Mouse (Mus musculus) MN1 (cell line): ENCODE results near the gene Zfp385b.
"Not testable (repeated sequence)": the region's sequence is repeated elsewhere in the genome, so short reads cannot be mapped to it uniquely, and the experiment has no call there.

ENCODE experiments used
- DNase-seq: peaks from one replicate; pipeline ENCODE4 v3.0.0-alpha.2; 2016; ENCODE audit warnings: low spot score

The Zfp385b gene

DNA sequence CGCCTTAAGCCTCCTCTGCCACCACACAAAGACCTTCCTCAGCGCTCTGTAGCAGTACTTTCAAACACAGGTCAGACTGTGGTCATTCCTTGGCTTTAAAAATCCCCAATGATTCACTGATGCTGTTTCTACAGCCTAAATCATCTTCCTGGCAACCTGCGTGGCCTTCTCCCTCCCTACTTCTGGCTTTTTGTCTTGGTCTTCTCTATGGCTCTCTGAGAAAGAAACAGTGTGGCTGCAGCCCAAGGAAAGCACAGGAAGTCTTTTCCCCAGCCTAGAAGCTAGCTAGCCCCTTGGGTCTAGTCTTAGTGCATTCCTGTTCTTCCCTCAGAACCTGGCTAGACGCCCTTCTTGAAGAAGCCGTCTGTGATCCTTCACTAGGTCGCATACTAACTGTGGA, 359.4 kb downstream of the Zfp385b start:
- no peak for DNase-seq

DNA sequence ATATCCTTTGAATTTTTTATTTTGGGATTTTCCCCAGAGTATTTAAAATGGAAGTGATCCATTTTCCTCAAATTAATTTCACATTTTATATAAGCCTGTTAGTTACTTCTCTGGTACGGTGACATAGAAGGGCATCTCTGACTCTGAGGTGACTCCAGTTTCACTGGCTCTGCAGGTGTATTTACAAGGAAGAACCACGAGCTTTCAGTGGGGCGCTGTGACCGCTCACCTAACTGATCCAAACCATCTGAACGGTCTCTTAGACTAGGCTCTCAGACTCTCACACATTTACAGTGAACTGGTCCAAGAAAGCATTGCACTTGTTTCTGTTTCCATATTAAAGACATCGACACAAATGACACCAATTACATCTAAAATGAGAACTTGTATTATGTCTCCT, 361.0 kb downstream of the Zfp385b start:
- DNase-seq, result no peak

DNA sequence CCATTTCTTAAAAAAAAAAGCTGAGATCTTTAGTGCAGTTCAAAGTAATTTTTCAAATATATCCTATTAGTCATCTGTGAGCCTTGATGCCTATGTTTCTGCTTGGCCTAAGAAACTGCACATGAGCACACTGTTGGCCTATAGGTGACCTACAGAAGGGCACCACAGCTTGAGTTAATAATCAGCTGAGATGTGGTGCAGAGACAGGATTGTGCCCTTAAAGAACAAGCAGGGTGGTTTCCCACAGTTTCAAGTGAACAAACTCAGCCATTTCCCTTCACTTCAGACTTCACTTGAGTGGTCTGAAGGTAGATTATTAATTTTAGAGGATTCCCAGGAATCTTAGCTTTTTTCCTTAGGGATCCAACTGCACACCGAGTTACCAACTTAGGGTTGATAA, 362.3 kb downstream of the Zfp385b start:
- DNase-seq, result no peak

DNA sequence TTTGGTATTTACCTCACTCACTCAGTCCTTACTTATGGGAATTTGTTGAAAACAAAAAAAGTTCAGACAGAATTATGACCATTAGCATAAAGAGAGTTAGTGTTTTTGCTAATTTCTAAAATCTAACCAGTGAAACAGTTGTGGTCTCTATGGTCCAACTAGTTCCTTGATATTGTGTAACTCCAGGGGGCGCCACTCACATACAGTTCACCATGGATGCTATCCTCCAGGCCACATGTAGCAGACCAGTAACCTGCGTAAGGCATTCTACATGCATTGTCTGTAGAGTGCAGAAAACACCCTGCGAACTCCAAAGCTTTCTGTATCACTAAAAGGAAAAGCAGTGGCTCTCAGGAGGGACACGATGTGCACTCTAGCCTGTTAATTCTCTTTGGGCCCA, 362.8 kb downstream of the Zfp385b start:
- DNase-seq, result no peak

DNA sequence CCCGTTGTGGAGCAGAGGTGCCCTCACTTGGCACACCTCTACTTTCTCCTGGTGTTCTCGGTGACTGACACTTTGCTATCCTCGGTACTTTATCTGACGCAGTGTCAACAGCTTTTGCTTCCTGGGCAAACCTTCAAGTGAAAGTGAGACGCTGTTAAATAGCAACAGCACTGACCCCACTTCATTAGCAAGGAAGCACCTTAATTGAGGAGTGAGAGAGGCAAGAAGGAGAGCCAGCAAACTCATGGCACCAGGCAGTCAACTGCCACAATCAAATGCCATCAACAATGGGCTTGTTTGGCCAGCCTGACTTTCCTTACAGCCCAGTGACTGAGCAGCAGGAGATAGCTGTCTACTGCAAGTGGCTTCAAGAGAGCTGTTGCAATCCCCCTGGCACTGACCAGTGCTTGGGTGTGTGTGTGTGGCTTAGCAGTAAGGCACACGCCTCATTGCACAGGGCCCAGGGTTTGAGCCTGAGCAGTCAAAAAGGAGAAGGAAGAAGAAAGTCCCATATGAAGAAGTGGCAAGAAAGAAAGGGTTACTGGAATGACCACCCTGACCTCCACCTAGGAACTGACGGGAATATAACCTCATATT, 365.0 kb downstream of the Zfp385b start:
- DNase-seq, result no peak

DNA sequence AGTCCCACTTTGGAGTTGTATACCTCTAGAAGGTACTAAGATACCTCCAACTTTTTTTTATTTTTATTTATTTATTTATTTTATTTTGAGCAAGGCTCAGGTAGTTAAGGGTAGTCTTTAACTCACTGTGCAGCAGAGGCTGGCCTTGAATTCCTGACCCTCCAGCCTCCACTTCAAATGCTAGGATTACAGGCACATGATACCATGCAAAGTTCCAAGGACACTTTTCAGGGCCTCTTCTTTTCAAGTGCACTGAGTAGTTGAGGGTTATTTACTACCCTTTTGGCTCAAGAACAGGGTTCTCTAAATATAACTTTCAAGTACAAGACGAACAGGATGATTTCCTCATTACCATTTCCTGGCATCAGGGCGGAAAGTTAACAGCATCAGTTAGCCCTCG, 365.7 kb downstream of the Zfp385b start:
- no peak for DNase-seq

DNA sequence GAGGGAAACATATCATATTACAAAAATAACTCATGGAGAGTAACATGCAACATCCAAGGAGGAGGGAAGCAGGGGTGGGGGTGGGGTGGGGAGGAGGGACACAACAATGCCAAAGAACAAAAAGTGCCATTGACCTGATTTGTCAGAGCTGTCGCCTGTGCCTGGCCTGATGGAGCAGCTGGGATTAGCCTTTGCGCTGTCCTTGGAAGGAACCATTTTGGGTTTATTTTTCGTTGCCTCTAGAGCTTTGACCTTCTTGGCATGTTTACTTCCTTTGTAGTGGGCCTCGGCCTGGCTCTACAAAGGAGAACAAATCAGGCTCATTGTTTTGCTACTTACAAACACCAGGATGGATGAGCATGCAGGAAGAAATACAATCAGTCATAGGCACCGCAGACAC, 369.4 kb downstream of the Zfp385b start:
- not testable (repeated sequence) for DNase-seq

DNA sequence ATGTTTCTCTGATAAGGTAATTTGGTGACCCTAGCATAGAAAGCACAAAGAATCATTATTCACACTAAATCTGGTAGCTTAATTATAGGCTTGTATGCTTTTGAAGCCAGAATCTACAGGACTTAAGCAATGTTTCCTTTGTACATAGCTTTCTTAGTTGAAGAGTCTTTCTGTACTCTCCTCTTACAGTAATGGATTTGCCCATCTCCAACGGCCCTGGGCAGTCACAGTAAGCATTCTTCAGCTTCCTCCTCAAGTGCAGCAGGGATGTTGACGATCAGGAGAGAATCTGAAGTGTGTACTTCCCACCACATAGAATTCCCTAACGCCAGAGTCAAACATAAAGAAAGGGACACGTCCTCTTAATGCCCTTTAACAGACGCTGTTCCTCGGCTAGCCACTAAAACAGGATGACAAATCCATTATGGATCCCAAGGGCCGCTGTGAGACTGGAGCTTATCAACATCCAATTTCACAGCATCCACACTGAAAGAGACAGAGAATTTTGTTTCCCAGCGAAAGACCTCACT, 370.4 kb downstream of the Zfp385b start:
- DNase-seq, result no peak

DNA sequence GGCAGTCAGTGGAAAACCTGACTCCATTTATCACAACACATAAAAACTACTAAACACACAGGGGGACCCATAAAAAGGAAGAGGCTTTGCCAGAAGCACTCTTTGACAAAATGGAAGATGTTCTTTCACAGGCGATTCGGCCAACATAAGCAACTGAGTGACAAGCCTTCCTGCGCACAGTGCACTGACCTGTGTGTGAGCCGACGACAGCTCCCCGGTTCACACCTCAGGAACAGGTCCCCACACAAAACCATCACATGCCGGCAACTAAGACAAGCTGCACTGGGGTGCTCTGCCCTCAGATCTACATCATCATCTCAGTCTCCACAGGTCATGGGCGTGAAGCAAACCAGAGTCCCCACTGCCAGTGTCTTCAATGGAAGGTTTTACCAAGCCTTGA, 375.2 kb downstream of the Zfp385b start:
- no peak for DNase-seq

DNA sequence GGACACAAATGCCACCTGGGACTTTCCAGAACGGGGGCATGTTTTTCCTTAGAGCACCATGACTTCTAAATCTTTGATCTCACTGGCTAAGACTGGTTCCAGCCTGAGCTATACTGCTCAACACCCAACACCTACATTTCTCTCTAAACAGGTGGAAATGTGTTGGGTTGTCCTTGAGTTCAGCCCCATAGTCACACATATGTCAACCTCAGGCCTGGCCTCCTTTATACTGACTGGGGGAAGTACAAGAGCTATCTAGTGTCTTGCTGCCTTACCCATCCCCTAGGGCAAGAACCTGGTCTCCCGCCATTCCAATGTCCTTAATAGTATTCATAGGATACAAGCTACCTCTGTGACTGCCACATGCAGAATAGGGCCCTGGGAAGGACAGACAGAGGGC, 378.8 kb downstream of the Zfp385b start:
- DNase-seq, result no peak

DNA sequence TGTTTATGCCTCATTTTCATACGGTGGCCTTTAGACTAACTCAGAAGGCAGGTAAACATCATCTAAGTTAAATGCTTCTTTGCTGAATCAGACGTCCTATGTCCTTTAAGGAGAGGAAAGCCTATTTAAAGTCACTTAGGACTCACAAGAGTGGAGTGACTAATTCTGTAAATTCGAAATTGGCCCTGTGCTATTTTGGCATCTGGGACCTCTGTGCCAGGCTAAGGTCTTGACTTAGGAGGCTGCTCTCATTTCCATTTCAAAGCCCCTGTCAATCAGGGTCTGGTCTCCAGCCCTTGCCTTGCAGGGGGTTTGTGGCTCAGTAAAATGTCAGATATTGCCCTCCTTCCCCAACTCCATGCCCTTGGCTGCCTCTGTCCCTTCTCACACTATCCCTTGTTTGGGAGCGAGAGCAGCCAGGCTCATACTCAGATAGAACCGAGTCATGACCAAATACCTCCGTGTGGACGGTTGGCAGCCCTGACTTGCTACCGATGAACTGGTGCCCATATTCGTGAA, 383.1 kb downstream of the Zfp385b start:
- no peak for DNase-seq

DNA sequence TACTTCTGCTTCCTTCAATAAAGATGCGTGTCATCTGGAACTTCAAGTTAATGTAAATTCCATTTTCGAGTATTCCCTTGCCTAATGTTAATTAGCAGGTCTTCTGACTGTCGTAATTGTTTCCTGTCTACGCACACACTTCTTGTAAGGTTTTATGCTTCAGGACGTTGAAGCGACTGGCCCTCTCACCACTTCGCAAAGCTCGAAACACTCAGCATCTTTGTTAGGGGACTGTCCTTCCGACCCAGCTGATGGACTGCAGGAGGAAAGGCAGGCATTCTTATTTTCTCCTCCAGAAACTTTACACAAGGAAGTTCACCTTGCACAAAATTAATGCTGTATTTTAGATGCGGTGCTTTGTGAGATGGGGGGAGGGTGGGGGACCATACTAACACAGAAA, 400.0 kb downstream of the Zfp385b start:
- no peak for DNase-seq

DNA sequence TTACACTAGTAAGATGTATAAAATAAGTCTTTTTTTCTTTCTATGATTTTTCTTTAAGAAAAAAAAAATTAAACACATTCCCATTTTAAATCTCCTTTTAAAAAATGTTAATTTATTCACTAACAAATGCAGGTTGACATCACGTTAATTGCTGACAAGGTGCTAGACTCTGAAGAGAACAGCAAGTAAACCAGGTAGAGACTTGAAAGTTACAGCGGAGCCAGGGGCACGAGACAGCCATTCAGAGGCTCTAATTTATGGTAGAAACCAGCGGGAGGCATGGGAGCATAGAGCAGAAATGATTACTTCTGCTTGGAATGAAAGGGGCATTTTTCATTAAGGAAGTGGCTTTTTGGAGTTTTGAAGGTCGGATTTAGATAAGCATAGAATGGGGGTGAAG, 401.4 kb downstream of the Zfp385b start:
- DNase-seq, result no peak

DNA sequence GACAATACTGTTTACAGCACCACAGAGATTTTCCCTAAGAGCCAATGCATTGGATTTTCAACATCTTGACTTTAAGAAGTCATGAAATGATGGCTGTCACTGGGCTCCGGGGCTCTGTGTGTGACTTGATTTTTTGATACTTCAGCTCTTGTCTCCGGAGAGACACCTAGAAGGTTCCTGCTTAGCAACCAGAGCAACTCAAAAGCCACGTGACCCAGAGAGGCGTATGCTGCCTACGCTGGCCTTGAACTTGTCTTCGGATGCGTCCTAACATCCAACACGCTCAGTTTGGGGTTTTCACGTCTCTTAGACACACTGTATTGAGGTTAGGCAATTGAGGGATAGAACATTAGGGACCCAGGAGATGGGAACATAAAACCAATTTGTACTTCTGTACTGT, 407.3 kb downstream of the Zfp385b start:
- DNase-seq, result no peak

DNA sequence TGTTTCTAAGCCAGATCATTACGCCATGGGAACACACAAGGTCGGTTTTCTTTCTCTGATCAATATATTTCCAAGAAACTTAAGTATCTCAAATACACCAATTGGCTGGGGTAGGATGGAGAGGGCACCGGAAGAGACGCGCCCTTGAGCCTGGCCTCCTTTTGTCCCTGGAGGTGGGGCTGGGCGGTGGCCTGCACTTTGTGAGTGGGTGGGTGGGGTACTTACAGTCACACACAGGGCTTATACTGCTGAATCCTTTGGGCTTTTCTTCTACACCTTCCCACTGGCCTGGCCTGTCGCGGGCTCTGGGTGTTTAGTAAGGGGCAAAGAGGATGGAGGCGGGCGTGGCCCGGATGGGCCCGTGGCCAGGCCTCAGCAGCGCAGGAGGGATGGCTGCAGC, 407.8 kb downstream of the Zfp385b start:
- DNase-seq, result no peak

DNA sequence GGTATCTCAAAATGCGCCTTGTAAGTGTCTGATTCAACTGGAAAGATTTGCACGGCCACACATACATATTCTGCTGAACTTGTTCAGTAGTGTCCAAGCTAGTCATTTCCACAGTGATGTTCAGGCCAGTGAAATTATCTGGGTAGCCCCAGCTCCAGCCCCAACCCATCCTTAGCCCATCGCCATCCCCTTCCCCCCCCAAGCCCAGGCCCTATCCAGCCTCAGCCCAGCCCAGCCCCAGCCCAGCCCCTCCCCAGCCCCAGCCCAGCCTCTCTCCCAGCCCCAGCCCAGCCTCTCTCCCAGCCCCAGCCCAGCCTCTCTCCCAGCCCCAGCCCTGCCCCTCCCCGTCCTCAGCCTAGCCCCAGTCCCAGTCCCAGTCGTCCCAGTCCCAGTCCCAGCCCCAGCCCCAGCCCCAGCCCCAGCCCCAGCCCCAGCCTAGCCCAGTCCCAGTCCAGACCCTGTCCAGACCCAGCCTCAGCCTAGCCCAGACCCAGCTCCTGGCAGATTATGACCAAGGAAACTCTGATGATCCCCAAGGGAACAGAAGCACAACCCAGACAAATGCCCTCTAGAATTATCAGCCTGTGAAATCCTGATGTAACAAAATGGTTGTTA, 409.8 kb downstream of the Zfp385b start:
- DNase-seq, result no peak

DNA sequence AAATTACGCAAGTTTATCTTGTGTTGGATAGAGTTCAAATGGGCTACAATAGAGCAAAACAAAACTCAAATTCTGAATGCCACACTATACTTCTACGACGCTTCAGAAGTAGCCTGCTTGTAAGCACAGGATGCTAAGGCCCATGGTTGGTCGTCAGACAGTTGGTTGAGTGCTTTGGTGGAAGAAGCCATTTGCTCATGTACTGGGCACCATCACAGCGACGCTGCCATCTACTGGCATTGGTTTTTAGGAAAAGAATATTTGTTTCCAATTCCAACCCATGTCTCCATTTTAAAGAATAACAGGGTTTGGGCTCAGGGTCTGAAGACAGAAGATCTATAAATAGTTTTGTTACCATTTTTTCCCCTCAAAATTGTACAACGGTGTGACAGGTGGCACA, 410.5 kb downstream of the Zfp385b start:
- no peak for DNase-seq

DNA sequence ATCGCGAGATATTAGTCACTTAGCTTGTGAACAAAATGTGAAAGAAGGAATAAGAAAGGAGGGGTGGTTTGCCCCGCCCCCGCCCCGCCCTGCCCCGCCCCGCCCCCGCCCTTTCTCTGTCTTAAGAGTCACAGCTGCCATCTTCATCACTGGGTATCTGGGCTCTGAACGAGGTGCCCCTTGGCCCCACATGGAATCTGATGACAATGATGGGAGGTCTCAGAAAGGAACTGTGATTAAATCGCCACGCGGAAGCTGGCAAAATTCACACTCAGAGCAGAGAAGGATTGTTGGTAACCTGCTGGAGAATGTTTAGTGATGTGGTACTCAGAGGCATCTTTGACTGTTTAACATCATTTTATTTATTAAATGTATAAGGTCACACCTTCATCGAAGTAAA, 417.1 kb downstream of the Zfp385b start:
- DNase-seq, result no peak

DNA sequence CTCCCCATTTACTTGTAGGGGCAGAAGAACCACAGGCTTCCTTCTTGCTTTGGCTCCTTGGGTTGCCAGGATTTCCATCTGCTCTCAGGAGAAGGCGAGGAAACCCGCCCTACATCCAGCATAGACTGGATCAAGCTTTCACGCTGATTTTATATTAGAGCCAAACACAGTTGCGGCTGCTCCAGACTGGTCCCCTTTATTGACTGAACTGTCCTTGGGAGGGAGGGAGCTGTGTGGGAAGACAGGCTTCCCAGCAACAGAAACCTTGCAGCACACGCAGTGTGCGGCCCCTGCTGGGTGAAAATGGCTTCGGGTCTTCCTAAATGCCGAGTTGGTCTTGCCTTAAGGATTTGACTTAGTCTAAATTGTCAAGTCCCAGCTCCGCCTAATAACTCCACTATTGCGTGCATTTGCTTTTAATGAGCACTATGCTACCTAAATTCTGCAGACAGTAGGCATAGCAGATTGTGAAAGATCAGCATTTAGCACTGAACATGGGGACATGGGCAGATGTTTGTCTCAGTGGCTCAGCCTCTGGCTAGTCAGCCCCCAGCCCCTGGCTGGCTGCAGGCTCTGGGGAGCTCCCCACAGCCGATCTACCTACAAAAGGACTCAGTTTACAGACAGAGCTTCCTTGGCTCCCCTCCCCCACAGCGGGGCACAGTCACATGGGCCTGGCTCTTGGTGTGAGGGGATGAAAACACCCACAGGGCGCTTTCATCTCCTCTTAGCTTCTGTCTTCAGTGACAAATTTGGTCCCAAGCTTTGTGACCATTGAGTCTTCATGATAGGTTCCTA, 417.8 kb downstream of the Zfp385b start:
- DNase-seq, result no peak

DNA sequence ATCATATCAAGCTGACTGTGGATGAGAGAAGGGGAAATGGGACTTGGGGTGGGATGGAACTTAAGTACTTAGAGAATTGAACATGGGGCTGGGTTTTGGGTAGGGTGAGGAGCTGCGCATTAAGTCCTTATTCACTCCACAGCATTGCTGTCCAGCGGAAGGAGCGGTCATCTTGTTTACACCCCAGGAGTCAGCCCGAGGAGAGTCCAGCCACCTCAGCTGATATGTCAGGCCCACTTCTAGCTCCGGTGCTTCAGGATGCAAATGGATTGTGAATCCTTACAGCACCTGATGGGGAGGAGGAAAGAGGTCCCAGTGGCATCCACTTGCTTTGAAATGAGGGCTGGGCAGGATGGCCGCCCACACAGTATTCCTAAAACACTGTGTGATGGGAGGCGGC, 425.6 kb downstream of the Zfp385b start:
- DNase-seq, result no peak

DNA sequence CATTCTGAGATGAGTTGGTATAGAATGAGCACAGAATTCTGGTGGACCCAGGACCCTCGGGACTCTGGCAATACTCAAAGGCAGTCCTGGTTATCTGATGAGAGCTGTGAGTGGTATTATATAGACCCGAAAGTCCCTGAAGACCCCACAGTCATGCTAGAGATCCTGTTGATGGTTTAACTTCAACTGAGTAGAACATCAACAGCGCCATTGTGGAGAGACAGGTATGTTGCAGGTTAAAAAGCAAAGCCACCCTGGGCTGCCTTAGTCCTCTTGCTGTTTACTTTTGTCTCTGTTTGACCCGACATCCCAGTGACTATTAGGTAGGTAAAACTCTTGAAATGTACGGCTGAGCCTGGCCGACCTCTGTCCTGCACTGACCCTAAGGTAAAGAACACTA, 431.3 kb downstream of the Zfp385b start:
- no peak for DNase-seq

DNA sequence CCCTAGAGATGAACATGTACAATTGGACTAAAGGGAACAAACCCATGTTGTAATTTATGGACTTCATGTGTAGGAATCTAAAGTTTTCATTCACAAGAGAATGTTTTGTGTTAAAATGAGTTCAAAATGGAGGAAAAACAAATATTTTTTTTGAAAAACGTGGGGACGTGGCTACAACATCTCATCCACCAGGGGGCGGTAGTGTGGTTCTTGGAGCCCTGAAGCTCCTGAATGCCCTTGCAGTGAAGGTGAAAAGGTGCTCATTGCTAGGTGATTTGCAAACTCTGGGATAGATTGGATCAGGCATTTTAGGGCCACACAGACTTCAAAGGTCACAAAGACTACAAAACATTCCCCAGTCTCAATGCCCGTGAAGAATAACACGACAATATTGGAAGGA, 432.9 kb downstream of the Zfp385b start:
- DNase-seq, result no peak

DNA sequence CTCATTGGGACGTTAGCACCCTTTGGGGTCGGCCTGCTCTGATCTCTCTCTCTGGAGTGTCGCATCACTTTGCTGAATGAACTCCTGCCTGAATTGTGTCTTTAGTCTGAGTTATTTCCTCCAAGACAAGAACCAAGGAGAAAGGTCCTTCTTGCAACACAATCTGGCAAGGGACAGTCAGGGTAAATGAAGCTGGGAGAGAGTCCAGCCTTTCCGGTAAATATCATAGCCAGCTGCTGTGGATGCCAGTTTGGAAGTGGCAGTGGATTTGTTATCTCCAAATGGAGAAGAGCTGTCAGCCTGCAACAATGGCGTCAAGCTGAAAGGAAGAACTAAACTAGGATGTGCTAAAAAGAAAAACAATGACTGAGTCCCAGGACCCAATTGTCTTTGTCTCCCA, 436.7 kb downstream of the Zfp385b start:
- DNase-seq, result no peak
